16 mouse cellular contexts compared by ENCODE assay signal in the genomic region with DNA sequence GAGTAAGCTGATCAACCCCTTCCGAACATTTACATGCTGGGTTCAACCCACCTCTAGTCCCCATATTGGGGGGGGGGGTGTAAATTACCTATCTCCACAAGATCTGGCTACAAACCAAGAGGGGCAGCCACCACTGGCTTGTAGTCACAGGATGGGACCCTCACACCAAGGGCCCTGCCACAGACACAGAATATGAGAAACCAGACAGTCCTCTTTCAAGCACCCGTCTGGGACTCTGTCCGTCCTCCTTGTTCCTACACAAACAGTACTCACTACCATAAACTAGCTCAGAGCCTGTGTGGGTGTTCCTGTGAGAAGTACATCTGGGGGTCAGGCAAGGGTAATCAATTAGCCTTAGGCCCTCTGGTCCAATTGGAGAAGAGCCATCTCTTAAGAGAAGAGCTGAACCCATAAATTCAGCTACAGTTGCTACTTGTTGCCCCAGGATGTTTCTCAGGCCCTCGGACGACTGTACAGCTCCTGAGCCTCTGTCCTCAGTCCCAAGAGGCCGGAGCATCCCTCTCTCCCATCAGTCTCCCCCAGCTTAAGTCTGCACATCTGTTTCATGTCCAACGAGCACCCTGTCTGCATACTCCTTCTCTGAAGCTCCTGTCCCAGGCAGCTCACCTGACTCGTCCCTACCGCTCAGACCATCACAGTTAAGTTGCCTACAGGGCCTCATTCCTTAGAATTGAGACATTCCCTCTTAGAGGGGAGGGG. TPM values are rescaled to one million over a fixed set of nuclear protein-coding genes. Genes with fewer than 3 reads are reported as not detected.
A peak's percentile ranks its signal among the peaks of the same experiment; 100 is the strongest.
DNase-seq lines count a peak whose midpoint lies in the region; ATAC-seq and TF ChIP-seq lines count a peak whose summit lies in the region.
"Had no signal": no experiment of that assay in that cellular context is flagged by ENCODE, and none has a peak within 500 bp of the region (broad histone marks: within the 10 kb centered on the region; RNA-seq: fewer than 3 reads in every experiment).

No protein-coding gene starts in this region.

- H3K27ac ChIP-seq in embryonic facial prominence, embryonic 12.5 days: no peak overlapping the region
- H3K27ac ChIP-seq in embryonic facial prominence, embryonic 10.5 days (replicated peaks): no peak overlapping the region
- no peak overlapping the region; the same call in 1 of the 2 replicates for H3K27ac ChIP-seq in intestine, embryonic 14.5 days (ENCODE audit: low read depth)
- no peak overlapping the region for H3K27ac ChIP-seq in intestine, postnatal 0 days (ENCODE audit: low read depth, low read length)
- peak overlapping the region; percentile 94 for H3K27ac ChIP-seq in lung, embryonic 16.5 days (ENCODE audit: low read length)
- peak overlapping the region; percentile 22; the same call in 1 of the 2 replicates for H3K27ac ChIP-seq in stomach, embryonic 15.5 days
- H3K27ac ChIP-seq: macrophage had no signal

- WGBS in embryonic facial prominence, embryonic 12.5 days: 51% methylated on average over 9 of the region's 9 CpGs
- 57% methylated on average over 9 of the region's 9 CpGs for WGBS in embryonic facial prominence, embryonic 10.5 days
- WGBS in intestine, embryonic 14.5 days: 25% methylated on average over 9 of the region's 9 CpGs
- 53% methylated on average over 9 of the region's 9 CpGs for WGBS in intestine, postnatal 0 days
- WGBS in lung, embryonic 16.5 days: 22% methylated on average over 9 of the region's 9 CpGs
- WGBS in stomach, embryonic 15.5 days: 47% methylated on average over 9 of the region's 9 CpGs

- TF ChIP-seq CTCF in intestine, postnatal 0 days (IDR thresholded peaks at IDR 0.05; ENCODE audit: low read depth): no peak

- no peak overlapping the region for H3K9ac ChIP-seq in embryonic facial prominence, embryonic 12.5 days
- no peak overlapping the region for H3K9ac ChIP-seq in intestine, embryonic 14.5 days (ENCODE audit: low read length)
- no peak overlapping the region for H3K9ac ChIP-seq in intestine, postnatal 0 days (ENCODE audit: low read depth, low read length)
- H3K9ac ChIP-seq in lung, embryonic 16.5 days (ENCODE audit: low read length): peak overlapping the region; percentile 93
- no peak overlapping the region for H3K9ac ChIP-seq in stomach, embryonic 15.5 days
- H3K9ac ChIP-seq: forebrain, postnatal 0 days had no signal

- no peaks in the 10 kb centered on the region for H3K36me3 ChIP-seq in embryonic facial prominence, embryonic 12.5 days
- H3K36me3 ChIP-seq in embryonic facial prominence, embryonic 10.5 days (replicated peaks): 0 out of 2 replicates have a peak, but pooled peaks cover under 1% of the 10 kb centered on the region
- H3K36me3 ChIP-seq in intestine, embryonic 14.5 days (ENCODE audit: control insufficient read depth, insufficient read depth, low read length): no peaks in the 10 kb centered on the region
- H3K36me3 ChIP-seq in intestine, postnatal 0 days (ENCODE audit: control insufficient read depth, insufficient read depth): no peaks in the 10 kb centered on the region
- H3K36me3 ChIP-seq in lung, embryonic 16.5 days (ENCODE audit: control insufficient read depth, insufficient read depth, low read length): no peaks in the 10 kb centered on the region
- H3K36me3 ChIP-seq in stomach, embryonic 15.5 days: no peaks in the 10 kb centered on the region

- DNase-seq in embryonic facial prominence, embryonic 10.5 days (ENCODE audit: low spot score): no peak
- DNase-seq in intestine, embryonic 14.5 days (ENCODE audit: low spot score): no peak
- no peak for DNase-seq in lung, adult 18-20 months
- no peak for DNase-seq in embryo, embryonic 10.5 days (ENCODE audit: low spot score)
- DNase-seq: adrenal gland, adult 8-10 months; cerebellum, postnatal 25 days; forebrain, postnatal 0 days; layer of hippocampus, adult 9-11 months; midbrain, embryonic 14.5 days; right cerebral cortex, adult 18-20 months had no signal

- peaks cover 20% of the 10 kb centered on the region for H3K27me3 ChIP-seq in embryonic facial prominence, embryonic 12.5 days
- H3K27me3 ChIP-seq in embryonic facial prominence, embryonic 10.5 days (replicated peaks; ENCODE audit: low read depth, poor library complexity, severe bottlenecking): peaks cover 72% of the 10 kb centered on the region
- H3K27me3 ChIP-seq in intestine, embryonic 14.5 days (replicated peaks; ENCODE audit: control insufficient read depth, insufficient read depth, low read length): no peaks in the 10 kb centered on the region
- H3K27me3 ChIP-seq in intestine, postnatal 0 days (replicated peaks; ENCODE audit: control insufficient read depth, insufficient read depth, low read length): no peaks in the 10 kb centered on the region
- H3K27me3 ChIP-seq in lung, embryonic 16.5 days (ENCODE audit: control insufficient read depth, insufficient read depth, low read depth, low read length): no peaks in the 10 kb centered on the region
- no peaks in the 10 kb centered on the region for H3K27me3 ChIP-seq in stomach, embryonic 15.5 days (replicated peaks)

- 0 out of 2 replicates have a peak overlapping the region, but pooled peaks have one; percentile 7 for H3K4me2 ChIP-seq in embryonic facial prominence, embryonic 12.5 days (replicated peaks)
- H3K4me2 ChIP-seq in intestine, embryonic 14.5 days (ENCODE audit: low read length): peak overlapping the region; percentile 77
- H3K4me2 ChIP-seq in intestine, postnatal 0 days (replicated peaks; ENCODE audit: low read depth): no peak overlapping the region
- peak overlapping the region; percentile 92 for H3K4me2 ChIP-seq in lung, embryonic 16.5 days (ENCODE audit: low read depth, low read length)
- H3K4me2 ChIP-seq in stomach, embryonic 15.5 days: peak overlapping the region; percentile 98

- no peak overlapping the region for H3K4me3 ChIP-seq in embryonic facial prominence, embryonic 12.5 days
- no peak overlapping the region for H3K4me3 ChIP-seq in embryonic facial prominence, embryonic 10.5 days
- peak overlapping the region; percentile 57 for H3K4me3 ChIP-seq in intestine, embryonic 14.5 days (ENCODE audit: low read depth, low read length)
- no peak overlapping the region for H3K4me3 ChIP-seq in intestine, postnatal 0 days (ENCODE audit: low read depth, low read length)
- peak overlapping the region; percentile 96 for H3K4me3 ChIP-seq in lung, embryonic 16.5 days (ENCODE audit: low read length)
- H3K4me3 ChIP-seq in stomach, embryonic 15.5 days (replicated peaks): peak overlapping the region; percentile 82

- H3K9me3 ChIP-seq in embryonic facial prominence, embryonic 12.5 days: no peaks in the 10 kb centered on the region
- no peaks in the 10 kb centered on the region for H3K9me3 ChIP-seq in embryonic facial prominence, embryonic 10.5 days
- no peaks in the 10 kb centered on the region for H3K9me3 ChIP-seq in intestine, embryonic 14.5 days (ENCODE audit: control insufficient read depth, low read length)
- H3K9me3 ChIP-seq in intestine, postnatal 0 days (ENCODE audit: control insufficient read depth): no peaks in the 10 kb centered on the region
- no peaks in the 10 kb centered on the region for H3K9me3 ChIP-seq in lung, embryonic 16.5 days (ENCODE audit: control insufficient read depth, low read length)
- H3K9me3 ChIP-seq in stomach, embryonic 15.5 days: no peaks in the 10 kb centered on the region

- no peak for ATAC-seq in embryonic facial prominence, embryonic 12.5 days (ENCODE audit: insufficient number of reproducible peaks, insufficient read depth, low FRiP score, low TSS enrichment)
- no peak for ATAC-seq in intestine, embryonic 14.5 days (replicated peaks; ENCODE audit: low FRiP score, low TSS enrichment, low read depth)
- no peak for ATAC-seq in intestine, postnatal 0 days
- ATAC-seq in lung, embryonic 16.5 days (ENCODE audit: low read depth): no peak
- no peak for ATAC-seq in stomach, embryonic 15.5 days (ENCODE audit: insufficient read depth, low FRiP score, low read depth)
- ATAC-seq: forebrain, postnatal 0 days had no signal

- peaks cover 25% of the 10 kb centered on the region for H3K4me1 ChIP-seq in embryonic facial prominence, embryonic 12.5 days
- peaks cover 76% of the 10 kb centered on the region for H3K4me1 ChIP-seq in embryonic facial prominence, embryonic 10.5 days
- peaks cover 21% of the 10 kb centered on the region for H3K4me1 ChIP-seq in intestine, embryonic 14.5 days (replicated peaks; ENCODE audit: control insufficient read depth, insufficient read depth, low read length)
- 0 out of 2 replicates have a peak, but pooled peaks cover 8% of the 10 kb centered on the region for H3K4me1 ChIP-seq in intestine, postnatal 0 days (replicated peaks; ENCODE audit: control insufficient read depth, insufficient read depth, low read length)
- peaks cover 66% of the 10 kb centered on the region for H3K4me1 ChIP-seq in lung, embryonic 16.5 days (replicated peaks; ENCODE audit: control insufficient read depth, insufficient read depth, low read length)
- peaks cover 41% of the 10 kb centered on the region for H3K4me1 ChIP-seq in stomach, embryonic 15.5 days

RNA-seq across cellular contexts. Expression of gene Smtnl2, which starts 2.9 kb away (rescaled TPM):
- polyA plus RNA-seq in embryonic facial prominence, embryonic 12.5 days (2016; fragmentation: Nextera tagmentation; extraction: Ambion mirVana): 22.6 and 23.4 TPM in 2 replicates
- polyA plus RNA-seq in embryonic facial prominence, embryonic 10.5 days (2016; fragmentation: Nextera tagmentation; extraction: Ambion mirVana): 16.4 and 16.6 TPM in 2 replicates
- polyA plus RNA-seq in intestine, embryonic 14.5 days (2014; fragmentation: Nextera tagmentation; extraction: Ambion mirVana): 26.2 and 34.5 TPM in 2 replicates
- 7.8 and 8.1 TPM in 2 replicates for polyA plus RNA-seq in intestine, postnatal 0 days (2015; fragmentation: Nextera tagmentation; extraction: Ambion mirVana)
- 133 and 136 TPM in 2 replicates for polyA plus RNA-seq in lung, embryonic 16.5 days (2015; fragmentation: Nextera tagmentation; extraction: Ambion mirVana)
- 50.8 and 56.0 TPM in 2 replicates for polyA plus RNA-seq in stomach, embryonic 15.5 days (2015; fragmentation: Nextera tagmentation; extraction: Ambion mirVana)
- polyA plus RNA-seq: macrophage had no signal

RNA-seq across cellular contexts. Expression of gene Ggt6, which starts 26.7 kb away (rescaled TPM):
- 0.09 and 0.32 TPM in 2 replicates for polyA plus RNA-seq in embryonic facial prominence, embryonic 12.5 days (2016; fragmentation: Nextera tagmentation; extraction: Ambion mirVana)
- 0.10 TPM in 1 of 2 replicates, not detected in the other for polyA plus RNA-seq in embryonic facial prominence, embryonic 10.5 days (2016; fragmentation: Nextera tagmentation; extraction: Ambion mirVana)
- 6.7 and 7.0 TPM in 2 replicates for polyA plus RNA-seq in intestine, embryonic 14.5 days (2014; fragmentation: Nextera tagmentation; extraction: Ambion mirVana)
- 8.1 and 8.6 TPM in 2 replicates for polyA plus RNA-seq in intestine, postnatal 0 days (2015; fragmentation: Nextera tagmentation; extraction: Ambion mirVana)
- polyA plus RNA-seq in lung, embryonic 16.5 days (2015; fragmentation: Nextera tagmentation; extraction: Ambion mirVana): 0.19 TPM in 1 of 2 replicates, not detected in the other
- polyA plus RNA-seq in stomach, embryonic 15.5 days (2015; fragmentation: Nextera tagmentation; extraction: Ambion mirVana): 4.7 and 4.8 TPM in 2 replicates
- polyA plus RNA-seq: forebrain, postnatal 0 days; macrophage; midbrain, embryonic 14.5 days; neural tube, embryonic 11.5 days had no signal

RNA-seq across cellular contexts. Expression of gene Mybbp1a, which starts 32.5 kb away (rescaled TPM):
- polyA plus RNA-seq in embryonic facial prominence, embryonic 12.5 days (2016; fragmentation: Nextera tagmentation; extraction: Ambion mirVana): 148 and 172 TPM in 2 replicates
- 257 and 263 TPM in 2 replicates for polyA plus RNA-seq in embryonic facial prominence, embryonic 10.5 days (2016; fragmentation: Nextera tagmentation; extraction: Ambion mirVana)
- polyA plus RNA-seq in intestine, embryonic 14.5 days (2014; fragmentation: Nextera tagmentation; extraction: Ambion mirVana): 173 and 184 TPM in 2 replicates
- polyA plus RNA-seq in intestine, postnatal 0 days (2015; fragmentation: Nextera tagmentation; extraction: Ambion mirVana): 37.3 and 40.7 TPM in 2 replicates
- 106 and 126 TPM in 2 replicates for polyA plus RNA-seq in lung, embryonic 16.5 days (2015; fragmentation: Nextera tagmentation; extraction: Ambion mirVana)
- polyA plus RNA-seq in stomach, embryonic 15.5 days (2015; fragmentation: Nextera tagmentation; extraction: Ambion mirVana): 144 and 159 TPM in 2 replicates

RNA-seq across cellular contexts. Expression of gene Tekt1, which starts 46.4 kb away (rescaled TPM):
- polyA plus RNA-seq in embryonic facial prominence, embryonic 12.5 days (2016; fragmentation: Nextera tagmentation; extraction: Ambion mirVana): 5.1 and 6.4 TPM in 2 replicates
- polyA plus RNA-seq in embryonic facial prominence, embryonic 10.5 days (2016; fragmentation: Nextera tagmentation; extraction: Ambion mirVana): 6.3 and 7.2 TPM in 2 replicates
- 0.58 and 0.81 TPM in 2 replicates for polyA plus RNA-seq in intestine, embryonic 14.5 days (2014; fragmentation: Nextera tagmentation; extraction: Ambion mirVana)
- 0.08 TPM in 1 of 2 replicates, not detected in the other for polyA plus RNA-seq in intestine, postnatal 0 days (2015; fragmentation: Nextera tagmentation; extraction: Ambion mirVana)
- polyA plus RNA-seq in lung, embryonic 16.5 days (2015; fragmentation: Nextera tagmentation; extraction: Ambion mirVana): 17.8 and 22.4 TPM in 2 replicates
- 0.67 and 0.68 TPM in 2 replicates for polyA plus RNA-seq in stomach, embryonic 15.5 days (2015; fragmentation: Nextera tagmentation; extraction: Ambion mirVana)
- polyA plus RNA-seq: macrophage had no signal

Comparison
In these comparisons a context has a peak if more than half of its experiments do, and no peak if none do; other contexts are left out.
1. H3K4me3 ChIP-seq: peak in intestine, embryonic 14.5 days (single experiment), lung, embryonic 16.5 days (single experiment) and stomach, embryonic 15.5 days (single experiment); none in embryonic facial prominence, embryonic 12.5 days (single experiment), embryonic facial prominence, embryonic 10.5 days (single experiment) and intestine, postnatal 0 days (single experiment).
2. H3K27ac ChIP-seq: peak in lung, embryonic 16.5 days (single experiment) and stomach, embryonic 15.5 days (single experiment); none in embryonic facial prominence, embryonic 12.5 days (single experiment), embryonic facial prominence, embryonic 10.5 days (single experiment), intestine, embryonic 14.5 days (single experiment) and intestine, postnatal 0 days (single experiment).